Mouse (Mus musculus): Measurements from ENCODE around the gene Plch1.

Plch1 gene

GRCm38 (mm10) chr3:63899309-63899695, at the start of gene Plch1:
Gene Plch1, minus strand, starts transcription at chr3:63899472.
- DNase-seq, result peak; percentile 2

GRCm38 (mm10) chr3:63941204-63941850, 42.1 kb upstream of the Plch1 start:
- DNase-seq, result peak; percentile 23

- DNase-seq, result no peak
These were observed 39.7 kb upstream of the Plch1 start for GRCm38 (mm10) chr3:63938928-63939327.

- DNase-seq, result peak; percentile 86
These were observed 29.9 kb upstream of the Plch1 start, which contains the start of gene E130311K13Rik for GRCm38 (mm10) chr3:63928878-63929859. Gene E130311K13Rik, minus strand, starts transcription at chr3:63929472.

- no peak for DNase-seq
These were observed 20.4 kb upstream of the Plch1 start for GRCm38 (mm10) chr3:63919634-63920033.

GRCm38 (mm10) chr3:63910301-63910700, 11.0 kb upstream of the Plch1 start:
- no peak for DNase-seq

GRCm38 (mm10) chr3:63905241-63905640, 6.0 kb upstream of the Plch1 start:
- no peak for DNase-seq

GRCm38 (mm10) chr3:63904157-63904556, 4.9 kb upstream of the Plch1 start:
- DNase-seq, result no peak

GRCm38 (mm10) chr3:63900021-63900571, 824 bp upstream of the Plch1 start:
- DNase-seq, result no peak

GRCm38 (mm10) chr3:63898581-63899308, 527 bp downstream of the Plch1 start:
- peak; percentile 52 for DNase-seq

GRCm38 (mm10) chr3:63897177-63897576, 2.1 kb downstream of the Plch1 start:
- no peak for DNase-seq

GRCm38 (mm10) chr3:63896303-63896702, 3.0 kb downstream of the Plch1 start:
- no peak for DNase-seq

GRCm38 (mm10) chr3:63895786-63896185, 3.5 kb downstream of the Plch1 start:
- DNase-seq, result no peak

GRCm38 (mm10) chr3:63893677-63894076, 5.6 kb downstream of the Plch1 start:
- no peak for DNase-seq

GRCm38 (mm10) chr3:63892154-63892553, 7.1 kb downstream of the Plch1 start:
- DNase-seq, result no peak

- DNase-seq, result no peak
These were observed 18.2 kb downstream of the Plch1 start for GRCm38 (mm10) chr3:63881065-63881464.

- DNase-seq, result no peak
These were observed 20.1 kb downstream of the Plch1 start for GRCm38 (mm10) chr3:63878995-63879666.

GRCm38 (mm10) chr3:63872818-63873217, 26.5 kb downstream of the Plch1 start:
- no peak for DNase-seq

GRCm38 (mm10) chr3:63871249-63871648, 28.0 kb downstream of the Plch1 start:
- DNase-seq, result no peak

GRCm38 (mm10) chr3:63868285-63868684, 31.0 kb downstream of the Plch1 start:
- no peak for DNase-seq

GRCm38 (mm10) chr3:63865069-63865468, 34.2 kb downstream of the Plch1 start:
- DNase-seq, result no peak

- DNase-seq, result no peak
These were observed 36.6 kb downstream of the Plch1 start for GRCm38 (mm10) chr3:63862716-63863115.

Measured in cerebellum, adult 11 months (tissue).